Mouse (Mus musculus): ENCODE measurements around the gene Vmn2r71. TPM values are rescaled to one million over a fixed set of nuclear protein-coding genes. Genes with fewer than 3 reads are reported as not detected.

The Vmn2r71 gene
- not detected for polyA plus RNA-seq (2015; fragmentation: Illumina TruSeq; extraction: RNeasy Lipid Tissue Mini Kit (QIAGEN cat#74804); ENCODE audit: insufficient read depth, low read depth, low replicate concordance)

DNA sequence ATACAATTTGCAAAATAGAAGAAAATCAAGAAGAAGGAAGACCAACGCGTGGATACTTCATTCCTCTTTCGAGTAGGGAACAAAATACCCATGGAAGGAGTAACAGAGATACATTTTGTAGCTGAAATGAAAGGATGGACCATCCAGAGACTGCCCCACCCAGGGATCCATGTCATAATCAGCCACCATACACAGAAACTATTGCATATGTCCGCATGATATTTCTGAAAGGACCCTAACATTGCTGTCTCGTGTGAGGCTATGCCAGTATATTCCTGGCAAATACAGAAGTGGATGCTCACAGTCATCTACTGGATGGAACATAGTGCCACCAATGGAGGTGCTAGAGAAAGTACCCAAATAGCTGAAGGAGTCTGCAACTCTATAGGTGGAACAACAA, at the start of gene Vmn2r71:
Vmn2r71 (plus strand) TSS at position 301 of the 400 bp plus-strand sequence.

DNA sequence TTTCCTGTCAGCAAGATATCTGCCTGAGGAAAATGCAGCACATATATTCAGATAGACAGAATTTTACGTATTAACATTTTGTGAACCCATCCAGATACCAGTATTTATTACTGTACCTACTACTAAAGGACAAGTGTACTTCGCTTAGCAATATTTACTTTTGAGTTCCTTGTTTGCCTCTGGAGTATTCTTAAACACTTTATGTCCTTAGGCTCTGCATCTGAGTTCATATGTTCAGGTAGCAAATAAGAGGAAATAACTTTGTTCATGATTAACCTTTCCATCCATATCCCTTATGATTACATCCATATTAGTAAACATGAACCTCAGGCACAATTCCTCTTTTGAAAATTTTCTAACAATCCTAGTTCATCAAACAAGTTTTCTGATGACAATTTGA, 6.2 kb downstream of the Vmn2r71 start, which contains the start of gene Vmn2r70:
Vmn2r70 (minus strand) TSS at position 101 of the 400 bp plus-strand sequence.

Other genes with a start within 250 kb of the Vmn2r71 start
- not detected for gene Vmn2r69, start 147.2 kb upstream of the Vmn2r71 start, polyA plus RNA-seq (2015; fragmentation: Illumina TruSeq; extraction: RNeasy Lipid Tissue Mini Kit (QIAGEN cat#74804); ENCODE audit: insufficient read depth, low read depth, low replicate concordance)
- not detected for gene Vmn2r70, start 6.1 kb downstream of the Vmn2r71 start, polyA plus RNA-seq (2015; fragmentation: Illumina TruSeq; extraction: RNeasy Lipid Tissue Mini Kit (QIAGEN cat#74804); ENCODE audit: insufficient read depth, low read depth, low replicate concordance)
- not detected for gene Vmn2r72, start 192.0 kb downstream of the Vmn2r71 start, polyA plus RNA-seq (2015; fragmentation: Illumina TruSeq; extraction: RNeasy Lipid Tissue Mini Kit (QIAGEN cat#74804); ENCODE audit: insufficient read depth, low read depth, low replicate concordance)

All from pancreas, adult 10 weeks (tissue).